Mouse (Mus musculus) midbrain, embryonic 13.5 days (tissue): ENCODE data around the gene Gm20538. TPM values are rescaled to one million over a fixed set of nuclear protein-coding genes. Genes with fewer than 3 reads are reported as not detected.

Source experiments
- ATAC-seq: fragments of 200-750 bp; cut with Nextera tagmentation; 2 replicates; pipeline ENCODE4 v1.8.0; 2017; ENCODE audit warnings: mild to moderate bottlenecking, moderate TSS enrichment, moderate library complexity
- H3K27ac ChIP-seq: fragments of 300-500 bp; sonication (generic); 2 replicates; pipeline ENCODE4 v1.5.1; 2015; ENCODE audit warnings: inconsistent platforms, mild to moderate bottlenecking, moderate library complexity
- H3K27me3 ChIP-seq: fragments of 300-500 bp; sonication (generic); 2 replicates; pipeline ENCODE4 v1.6.1; 2015; ENCODE audit warnings: mild to moderate bottlenecking, inconsistent platforms
- H3K36me3 ChIP-seq: fragments of 300-500 bp; sonication (generic); 2 replicates; pipeline ENCODE4 v1.6.1; 2015; ENCODE audit warnings: mild to moderate bottlenecking, inconsistent platforms
- H3K4me1 ChIP-seq: fragments of 300-500 bp; sonication (generic); replicated peaks from 2 replicates; pipeline ENCODE4 v1.6.1; 2015; ENCODE audit warnings: inconsistent platforms
- H3K4me2 ChIP-seq: fragments of 300-500 bp; sonication (generic); replicated peaks from 2 replicates; pipeline ENCODE4 v1.6.1; 2015; ENCODE audit warnings: moderate library complexity, mild to moderate bottlenecking, inconsistent platforms
- H3K4me3 ChIP-seq: fragments of 300-500 bp; sonication (generic); replicated peaks from 2 replicates; pipeline ENCODE4 v1.5.1; 2015; ENCODE audit warnings: mild to moderate bottlenecking, inconsistent platforms
- H3K9ac ChIP-seq: fragments of 300-500 bp; sonication (generic); replicated peaks from 2 replicates; pipeline ENCODE4 v1.6.1; 2015; ENCODE audit warnings: mild to moderate bottlenecking, inconsistent platforms
- H3K9me3 ChIP-seq: fragments of 300-500 bp; sonication (generic); 2 replicates; pipeline ENCODE4 v1.6.1; 2016; ENCODE audit warnings: mild to moderate bottlenecking, inconsistent platforms
- WGBS: fragments of 180-500 bp; shearing (Covaris S2); methylation state at CpG from one replicate; pipeline ENCODE4 v1.1.7; 2015; 5-methylcytosine and 5-hydroxymethylcytosine counted together
- polyA plus RNA-seq: library from polyadenylated mRNA; unstranded; fragments of >200 nt; fragmentation: Nextera tagmentation; extraction: Ambion mirVana; gene quantifications from 2 replicates; pipeline ENCODE4 v1.2.1, GENCODE M21; 2015

The Gm20538 gene
- polyA plus RNA-seq, 1 experiment from 2014 or later = not detected

- no peaks in the 10 kb centered on the region for H3K36me3 ChIP-seq
- H3K4me2 ChIP-seq = no peak overlapping the region
- H3K4me1 ChIP-seq = no peaks in the 10 kb centered on the region
- peaks cover 96% of the 10 kb centered on the region for H3K27me3 ChIP-seq
- no peak overlapping the region for H3K27ac ChIP-seq
- 91% methylated on average over 9 of the region's 9 CpGs for WGBS
- no peak overlapping the region for H3K4me3 ChIP-seq
- no peaks in the 10 kb centered on the region for H3K9me3 ChIP-seq
- no peak overlapping the region for H3K9ac ChIP-seq
- ATAC-seq = no peak
Measured at GRCm38 (mm10) chr19:44525551-44526205, 27.0 kb downstream of the Gm20538 start.

DNA sequence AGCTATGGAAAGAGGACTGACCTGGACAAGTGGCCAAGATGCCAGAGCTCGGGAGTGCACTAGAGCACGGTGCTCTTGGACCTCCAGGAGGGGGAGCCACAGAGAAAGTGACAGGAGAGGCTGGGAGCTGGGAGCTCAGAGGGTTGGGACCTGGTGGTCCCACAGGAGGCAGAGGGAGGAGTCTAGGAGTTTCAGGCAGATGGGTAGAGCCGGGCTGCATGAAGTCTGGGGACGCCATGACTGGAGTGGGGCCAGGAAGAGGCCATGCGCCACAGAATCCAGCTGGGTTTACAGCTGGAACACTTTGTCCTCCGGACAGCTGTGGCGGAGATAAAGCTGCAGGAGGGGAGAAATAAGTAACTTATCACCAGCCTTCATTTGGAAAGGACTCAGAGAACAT, 33.5 kb downstream of the Gm20538 start:
- Histone ChIP-seq H3K4me3 (no peak overlapping the region), H3K9me3 (no peaks in the 10 kb centered on the region), H3K4me1 (peaks cover 40% of the 10 kb centered on the region), H3K27me3 (peaks cover 99% of the 10 kb centered on the region), H3K36me3 (no peaks in the 10 kb centered on the region), H3K27ac (no peak overlapping the region), H3K9ac (no peak overlapping the region), H3K4me2 (no peak overlapping the region)
- ATAC-seq = no peak
- WGBS = 19% methylated on average over 7 of the region's 7 CpGs

DNA sequence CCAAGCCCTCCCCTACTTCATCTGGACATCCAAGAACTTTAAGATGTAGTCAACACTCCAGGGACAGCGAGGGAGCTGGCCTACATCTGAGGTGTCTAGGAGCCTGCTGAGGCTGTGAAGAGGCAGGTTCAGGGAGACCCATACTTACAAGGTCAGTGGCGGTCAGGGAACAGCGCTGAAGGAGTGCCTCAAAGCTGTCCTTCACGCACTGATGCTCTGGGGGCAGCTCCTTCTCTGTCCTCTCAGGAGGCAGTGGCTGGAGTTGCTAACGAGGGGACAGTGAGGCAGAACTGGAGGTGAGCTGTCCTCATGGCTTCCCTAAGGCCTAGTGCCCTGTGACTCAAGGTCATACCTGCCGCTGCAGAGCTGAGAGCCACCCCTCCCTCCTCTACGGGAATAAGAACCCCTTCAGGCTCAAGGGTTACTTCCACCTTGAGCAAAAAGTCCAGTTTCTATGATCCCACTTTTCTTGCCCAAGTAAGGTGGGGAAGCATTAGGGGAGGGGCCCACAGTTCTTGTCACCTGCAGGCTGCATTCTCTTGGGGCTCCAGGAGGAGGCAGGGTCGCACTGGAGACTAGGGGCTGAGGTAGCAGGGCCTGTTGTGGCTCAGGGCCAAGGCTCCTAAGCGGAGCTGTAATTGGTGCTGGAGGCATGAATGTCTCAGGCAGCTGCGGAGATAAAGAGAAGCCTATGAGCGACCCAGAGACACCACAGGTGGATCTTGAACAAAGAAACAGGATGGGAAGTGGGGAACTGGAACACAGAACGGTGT, 34.4 kb downstream of the Gm20538 start:
- Histone ChIP-seq H3K27ac (no peak overlapping the region), H3K4me2 (no peak overlapping the region), H3K4me1 (peaks cover 50% of the 10 kb centered on the region), H3K9me3 (no peaks in the 10 kb centered on the region), H3K36me3 (no peaks in the 10 kb centered on the region), H3K27me3 (peaks cover 99% of the 10 kb centered on the region), H3K9ac (no peak overlapping the region), H3K4me3 (no peak overlapping the region)
- no peak for ATAC-seq
- 36% methylated on average over 12 of the region's 12 CpGs for WGBS

GRCm38 (mm10) chr19:44515769-44516168, 36.9 kb downstream of the Gm20538 start:
- Histone ChIP-seq H3K4me1 (peaks cover 74% of the 10 kb centered on the region), H3K27me3 (peaks cover 100% of the 10 kb centered on the region), H3K9me3 (no peaks in the 10 kb centered on the region), H3K36me3 (no peaks in the 10 kb centered on the region), H3K9ac (no peak overlapping the region), H3K4me2 (no peak overlapping the region), H3K27ac (no peak overlapping the region), H3K4me3 (no peak overlapping the region)
- no peak for ATAC-seq
- WGBS = 24% methylated on average over 6 of the region's 6 CpGs

GRCm38 (mm10) chr19:44514521-44515451, 37.8 kb downstream of the Gm20538 start:
- 0 out of 2 replicates have a peak overlapping the region, but pooled peaks have one; percentile 5 for H3K4me2 ChIP-seq
- H3K9ac ChIP-seq = no peak overlapping the region
- no peak overlapping the region for H3K4me3 ChIP-seq
- peaks cover 100% of the 10 kb centered on the region for H3K27me3 ChIP-seq
- H3K27ac ChIP-seq = no peak overlapping the region
- H3K36me3 ChIP-seq = no peaks in the 10 kb centered on the region
- peak; percentile 88 for ATAC-seq
- H3K9me3 ChIP-seq = no peaks in the 10 kb centered on the region
- under 1% methylated on average over 14 of the region's 14 CpGs for WGBS
- peaks cover 81% of the 10 kb centered on the region for H3K4me1 ChIP-seq

GRCm38 (mm10) chr19:44513921-44514482, 38.6 kb downstream of the Gm20538 start:
- ATAC-seq = no peak
- Histone ChIP-seq H3K9me3 (no peaks in the 10 kb centered on the region), H3K27ac (peak overlapping the region; percentile 11), H3K4me3 (no peak overlapping the region), H3K36me3 (no peaks in the 10 kb centered on the region), H3K9ac (no peak overlapping the region), H3K4me2 (peak overlapping the region; percentile 83), H3K27me3 (peaks cover 100% of the 10 kb centered on the region), H3K4me1 (peaks cover 78% of the 10 kb centered on the region)
- 5% methylated on average over 7 of the region's 7 CpGs for whole genome bisulfite sequencing

GRCm38 (mm10) chr19:44513054-44513833, 39.4 kb downstream of the Gm20538 start:
- 4% methylated on average over 11 of the region's 11 CpGs for WGBS
- Histone ChIP-seq H3K36me3 (no peaks in the 10 kb centered on the region), H3K9me3 (no peaks in the 10 kb centered on the region), H3K4me3 (no peak overlapping the region), H3K9ac (no peak overlapping the region), H3K4me2 (peak overlapping the region; percentile 83), H3K27me3 (peaks cover 99% of the 10 kb centered on the region), H3K4me1 (peaks cover 74% of the 10 kb centered on the region), H3K27ac (peak overlapping the region; percentile 11; the same call in 1 of the 2 replicates)
- ATAC-seq = no peak

- Histone ChIP-seq H3K27me3 (peaks cover 99% of the 10 kb centered on the region), H3K9me3 (no peaks in the 10 kb centered on the region), H3K4me1 (peaks cover 71% of the 10 kb centered on the region), H3K4me2 (peak overlapping the region; percentile 83), H3K36me3 (no peaks in the 10 kb centered on the region), H3K4me3 (peak overlapping the region; percentile 49; the same call in 1 of the 2 replicates), H3K27ac (no peak overlapping the region), H3K9ac (no peak overlapping the region)
- 14% methylated on average over 5 of the region's 5 CpGs for WGBS
- ATAC-seq = no peak
Measured at GRCm38 (mm10) chr19:44512601-44513000, 40.0 kb downstream of the Gm20538 start.

DNA sequence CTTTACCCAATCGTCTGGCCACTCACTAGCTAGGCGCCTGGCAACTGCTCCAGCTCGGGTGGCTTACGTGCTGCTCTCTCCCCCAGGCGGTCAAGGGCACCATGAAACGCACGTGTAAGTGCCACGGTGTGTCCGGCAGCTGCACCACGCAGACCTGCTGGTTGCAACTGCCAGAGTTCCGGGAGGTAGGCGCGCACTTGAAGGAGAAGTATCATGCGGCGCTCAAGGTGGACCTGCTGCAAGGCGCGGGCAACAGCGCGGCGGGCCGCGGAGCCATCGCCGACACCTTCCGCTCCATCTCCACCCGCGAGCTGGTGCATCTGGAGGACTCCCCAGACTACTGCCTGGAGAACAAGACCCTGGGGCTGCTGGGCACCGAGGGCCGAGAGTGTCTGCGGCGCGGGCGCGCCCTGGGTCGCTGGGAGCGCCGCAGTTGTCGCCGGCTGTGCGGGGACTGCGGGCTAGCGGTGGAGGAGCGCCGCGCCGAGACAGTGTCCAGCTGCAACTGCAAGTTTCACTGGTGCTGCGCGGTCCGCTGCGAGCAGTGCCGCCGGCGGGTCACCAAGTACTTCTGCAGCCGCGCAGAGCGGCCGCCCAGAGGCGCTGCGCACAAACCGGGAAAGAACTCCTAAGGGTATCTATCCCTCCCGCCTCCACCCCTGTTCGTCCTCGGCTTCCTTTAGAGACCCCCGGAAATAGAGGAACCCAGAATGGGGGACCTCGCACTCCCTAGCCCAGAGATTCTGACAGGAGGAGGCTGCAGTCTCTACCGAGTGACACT, 41.0 kb downstream of the Gm20538 start:
- peak overlapping the region; percentile 49 for H3K4me3 ChIP-seq
- under 1% methylated on average over 66 of the region's 66 CpGs for WGBS
- no peak for ATAC-seq
- H3K4me2 ChIP-seq = peak overlapping the region; percentile 83
- H3K9me3 ChIP-seq = no peaks in the 10 kb centered on the region
- H3K36me3 ChIP-seq = no peaks in the 10 kb centered on the region
- no peak overlapping the region for H3K27ac ChIP-seq
- H3K27me3 ChIP-seq = peaks cover 99% of the 10 kb centered on the region
- peak overlapping the region; percentile 67 for H3K9ac ChIP-seq
- peaks cover 61% of the 10 kb centered on the region for H3K4me1 ChIP-seq

GRCm38 (mm10) chr19:44510534-44511175, 42.0 kb downstream of the Gm20538 start:
- no peaks in the 10 kb centered on the region for H3K36me3 ChIP-seq
- H3K27ac ChIP-seq = no peak overlapping the region
- peak overlapping the region; percentile 49 for H3K4me3 ChIP-seq
- peak overlapping the region; percentile 83 for H3K4me2 ChIP-seq
- peaks cover 98% of the 10 kb centered on the region for H3K27me3 ChIP-seq
- no peaks in the 10 kb centered on the region for H3K9me3 ChIP-seq
- no peak overlapping the region for H3K9ac ChIP-seq
- H3K4me1 ChIP-seq = peaks cover 56% of the 10 kb centered on the region
- no peak for ATAC-seq
- WGBS = 5% methylated on average over 12 of the region's 12 CpGs
